In the genomic region with DNA sequence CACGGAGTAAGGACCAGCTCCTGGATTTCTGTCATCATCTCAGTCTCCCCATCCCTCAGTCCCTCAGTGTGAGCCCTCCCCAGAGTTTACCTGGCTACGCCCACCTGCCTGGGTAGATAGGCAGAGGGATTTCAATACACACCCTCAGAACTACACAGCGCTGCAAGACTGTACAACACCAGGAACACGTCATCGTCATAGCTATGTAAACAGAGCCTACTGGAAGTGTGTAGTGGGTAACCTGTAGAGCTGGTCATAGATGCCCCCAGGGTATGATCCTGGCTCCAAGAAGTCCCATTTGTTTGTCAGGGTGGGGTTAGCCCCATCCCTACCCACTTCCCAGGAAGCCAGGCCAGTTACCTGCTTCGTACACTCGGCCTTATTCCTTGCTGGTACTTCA, we compare ENCODE assay signal across 24 mouse cellular contexts. TPM values are rescaled to one million over a fixed set of nuclear protein-coding genes. Genes with fewer than 3 reads are reported as not detected.
DNase-seq lines count a peak whose midpoint lies in the region; ATAC-seq lines count a peak whose summit lies in the region.
"Had no signal": no experiment of that assay in that cellular context is flagged by ENCODE, and none has a peak within 500 bp of the region (broad histone marks: within the 10 kb centered on the region; RNA-seq: fewer than 3 reads in every experiment).

No protein-coding gene starts in this region.

- H3K9ac ChIP-seq in limb, embryonic 15.5 days = no peak overlapping the region
- H3K9ac ChIP-seq in stomach, embryonic 14.5 days (replicated peaks; ENCODE audit: low read depth, low read length) = no peak overlapping the region
- H3K9ac ChIP-seq in midbrain, embryonic 16.5 days (ENCODE audit: low read depth, low read length) = no peak overlapping the region
- H3K9ac ChIP-seq: hindbrain, embryonic 13.5 days; liver, embryonic 15.5 days; lung, embryonic 14.5 days; neural tube, embryonic 13.5 days had no signal

- DNase-seq in limb, embryonic 10.5 days (ENCODE audit: low spot score) = no peak
- peak; percentile 49 for DNase-seq in urinary bladder, postnatal 14 days (ENCODE audit: low spot score)
- no peak for DNase-seq in urinary bladder, postnatal 25 days (ENCODE audit: low spot score)
- DNase-seq in adrenal gland, postnatal 25 days = no peak
- DNase-seq: cerebellum, adult 2 months; cerebellum, postnatal 14 days; gastrocnemius, adult 2 months; gastrocnemius, postnatal 36 days; heart, adult 18-20 months; heart, postnatal 36 days; kidney, postnatal 4 days; lung, embryonic 14.5 days; right cerebral cortex, postnatal 4 days had no signal

- H3K27me3 ChIP-seq in limb, embryonic 15.5 days = no peaks in the 10 kb centered on the region
- H3K27me3 ChIP-seq in limb, embryonic 10.5 days (ENCODE audit: low read depth, poor library complexity, severe bottlenecking) = no peaks in the 10 kb centered on the region
- no peaks in the 10 kb centered on the region for H3K27me3 ChIP-seq in stomach, embryonic 14.5 days (ENCODE audit: control insufficient read depth, insufficient read depth, low read length)
- no peaks in the 10 kb centered on the region for H3K27me3 ChIP-seq in midbrain, embryonic 16.5 days (ENCODE audit: control insufficient read depth, insufficient read depth, low read depth, low read length)
- H3K27me3 ChIP-seq: hindbrain, embryonic 13.5 days; liver, embryonic 15.5 days; neural tube, embryonic 13.5 days had no signal

- H3K36me3 ChIP-seq in limb, embryonic 15.5 days = no peaks in the 10 kb centered on the region
- no peaks in the 10 kb centered on the region for H3K36me3 ChIP-seq in limb, embryonic 10.5 days
- no peaks in the 10 kb centered on the region for H3K36me3 ChIP-seq in stomach, embryonic 14.5 days (ENCODE audit: control insufficient read depth, insufficient read depth, low read length)
- no peaks in the 10 kb centered on the region for H3K36me3 ChIP-seq in midbrain, embryonic 16.5 days (ENCODE audit: control insufficient read depth, insufficient read depth, low read length)
- H3K36me3 ChIP-seq: hindbrain, embryonic 13.5 days; liver, embryonic 15.5 days; neural tube, embryonic 13.5 days had no signal

- ATAC-seq in limb, embryonic 15.5 days (ENCODE audit: insufficient number of reproducible peaks, low FRiP score, low TSS enrichment, low read depth) = peak; percentile 59; the same call in 1 of the 2 replicates
- ATAC-seq in stomach, embryonic 14.5 days (ENCODE audit: insufficient number of reproducible peaks, insufficient read depth, low FRiP score, low read depth) = peak; percentile 69; the same call in 1 of the 2 replicates
- no peak for ATAC-seq in midbrain, embryonic 16.5 days
- ATAC-seq: forebrain, embryonic 16.5 days; intestine, postnatal 0 days had no signal

- H3K4me1 ChIP-seq in limb, embryonic 15.5 days = no peaks in the 10 kb centered on the region
- H3K4me1 ChIP-seq in limb, embryonic 10.5 days = 0 out of 2 replicates have a peak, but pooled peaks cover 4% of the 10 kb centered on the region
- H3K4me1 ChIP-seq in stomach, embryonic 14.5 days (ENCODE audit: control insufficient read depth, insufficient read depth, low read length) = no peaks in the 10 kb centered on the region
- H3K4me1 ChIP-seq in midbrain, embryonic 16.5 days (ENCODE audit: control insufficient read depth, insufficient read depth, low read length) = no peaks in the 10 kb centered on the region
- H3K4me1 ChIP-seq: hindbrain, embryonic 13.5 days; liver, embryonic 15.5 days; neural tube, embryonic 13.5 days had no signal

- no peak overlapping the region for H3K4me2 ChIP-seq in limb, embryonic 15.5 days
- no peak overlapping the region for H3K4me2 ChIP-seq in stomach, embryonic 14.5 days (replicated peaks; ENCODE audit: low read depth, low read length)
- H3K4me2 ChIP-seq in midbrain, embryonic 16.5 days (ENCODE audit: low read length) = no peak overlapping the region
- H3K4me2 ChIP-seq: heart, embryonic 11.5 days; hindbrain, embryonic 13.5 days; liver, embryonic 15.5 days; lung, embryonic 14.5 days; midbrain, embryonic 11.5 days; neural tube, embryonic 13.5 days had no signal

- 75% methylated on average over 7 of the region's 7 CpGs for WGBS in limb, embryonic 15.5 days
- 91% methylated on average over 7 of the region's 7 CpGs for WGBS in limb, embryonic 10.5 days
- WGBS in stomach, embryonic 14.5 days = 69% methylated on average over 7 of the region's 7 CpGs
- 97% methylated on average over 7 of the region's 7 CpGs for WGBS in midbrain, embryonic 16.5 days

- H3K9me3 ChIP-seq in limb, embryonic 15.5 days = no peaks in the 10 kb centered on the region
- no peaks in the 10 kb centered on the region for H3K9me3 ChIP-seq in limb, embryonic 10.5 days (replicated peaks)
- no peaks in the 10 kb centered on the region for H3K9me3 ChIP-seq in stomach, embryonic 14.5 days (ENCODE audit: control insufficient read depth, low read depth, low read length)
- no peaks in the 10 kb centered on the region for H3K9me3 ChIP-seq in midbrain, embryonic 16.5 days (replicated peaks; ENCODE audit: control insufficient read depth, low read length, poor library complexity, severe bottlenecking)
- H3K9me3 ChIP-seq: hindbrain, embryonic 13.5 days; liver, embryonic 15.5 days; neural tube, embryonic 13.5 days had no signal

- H3K27ac ChIP-seq in limb, embryonic 15.5 days = no peak overlapping the region
- H3K27ac ChIP-seq in limb, embryonic 10.5 days = no peak overlapping the region
- no peak overlapping the region for H3K27ac ChIP-seq in stomach, embryonic 14.5 days (ENCODE audit: low read length)
- no peak overlapping the region for H3K27ac ChIP-seq in midbrain, embryonic 16.5 days (ENCODE audit: low read length)
- H3K27ac ChIP-seq: gastrocnemius, adult 2 months; hindbrain, embryonic 13.5 days; kidney, postnatal 0 days; liver, embryonic 15.5 days; neural tube, embryonic 13.5 days had no signal

- no peak overlapping the region for H3K4me3 ChIP-seq in limb, embryonic 15.5 days
- no peak overlapping the region for H3K4me3 ChIP-seq in limb, embryonic 10.5 days
- no peak overlapping the region for H3K4me3 ChIP-seq in stomach, embryonic 14.5 days (ENCODE audit: low read depth, low read length)
- no peak overlapping the region for H3K4me3 ChIP-seq in midbrain, embryonic 16.5 days (ENCODE audit: low read depth, low read length)
- H3K4me3 ChIP-seq: gastrocnemius, adult 2 months; hindbrain, embryonic 13.5 days; liver, embryonic 15.5 days; neural tube, embryonic 13.5 days had no signal

RNA-seq across cellular contexts. Expression of gene Acsbg1, which starts 18.5 kb away (rescaled TPM):
- 5.3 and 6.0 TPM in 2 replicates for polyA plus RNA-seq in limb, embryonic 15.5 days (2015; fragmentation: Nextera tagmentation; extraction: Ambion mirVana)
- 0.31 and 0.60 TPM in 2 replicates for polyA plus RNA-seq in limb, embryonic 10.5 days (2016; fragmentation: Nextera tagmentation; extraction: Ambion mirVana)
- 0.74 and 0.78 TPM in 2 replicates for polyA plus RNA-seq in stomach, embryonic 14.5 days (2014; fragmentation: Nextera tagmentation; extraction: Ambion mirVana)
- 86.2 and 108 TPM in 2 replicates for total RNA-seq in adrenal gland, postnatal 25 days (2021)
- polyA plus RNA-seq in midbrain, embryonic 16.5 days (2015; fragmentation: Nextera tagmentation; extraction: Ambion mirVana) = 20.6 and 33.4 TPM in 2 replicates

RNA-seq across cellular contexts. Expression of gene Dnaja4, which starts 55.5 kb away (rescaled TPM):
- 10.1 and 14.8 TPM in 2 replicates for polyA plus RNA-seq in limb, embryonic 15.5 days (2015; fragmentation: Nextera tagmentation; extraction: Ambion mirVana)
- 2.7 and 2.9 TPM in 2 replicates for polyA plus RNA-seq in limb, embryonic 10.5 days (2016; fragmentation: Nextera tagmentation; extraction: Ambion mirVana)
- polyA plus RNA-seq in stomach, embryonic 14.5 days (2014; fragmentation: Nextera tagmentation; extraction: Ambion mirVana) = 4.7 and 6.2 TPM in 2 replicates
- 16.7 and 23.1 TPM in 2 replicates for total RNA-seq in adrenal gland, postnatal 25 days (2021)
- polyA plus RNA-seq in midbrain, embryonic 16.5 days (2015; fragmentation: Nextera tagmentation; extraction: Ambion mirVana) = 7.4 and 8.4 TPM in 2 replicates

RNA-seq across cellular contexts. Expression of gene Idh3a, which starts 57.0 kb away (rescaled TPM):
- polyA plus RNA-seq in limb, embryonic 15.5 days (2015; fragmentation: Nextera tagmentation; extraction: Ambion mirVana) = 95.5 and 117 TPM in 2 replicates
- 124 and 136 TPM in 2 replicates for polyA plus RNA-seq in limb, embryonic 10.5 days (2016; fragmentation: Nextera tagmentation; extraction: Ambion mirVana)
- 99.6 and 108 TPM in 2 replicates for polyA plus RNA-seq in stomach, embryonic 14.5 days (2014; fragmentation: Nextera tagmentation; extraction: Ambion mirVana)
- total RNA-seq in adrenal gland, postnatal 25 days (2021) = 223 and 260 TPM in 2 replicates
- polyA plus RNA-seq in midbrain, embryonic 16.5 days (2015; fragmentation: Nextera tagmentation; extraction: Ambion mirVana) = 148 and 165 TPM in 2 replicates
